Mouse (Mus musculus): ENCODE results near the gene Ppp1r32. TPM values are rescaled to one million over a fixed set of nuclear protein-coding genes. Genes with fewer than 3 reads are reported as not detected.
A peak's percentile ranks its signal among the peaks of the same experiment; 100 is the strongest.

Ppp1r32 gene
- polyA plus RNA-seq, 1 experiment from 2014 or later = 2.6 TPM

DNA sequence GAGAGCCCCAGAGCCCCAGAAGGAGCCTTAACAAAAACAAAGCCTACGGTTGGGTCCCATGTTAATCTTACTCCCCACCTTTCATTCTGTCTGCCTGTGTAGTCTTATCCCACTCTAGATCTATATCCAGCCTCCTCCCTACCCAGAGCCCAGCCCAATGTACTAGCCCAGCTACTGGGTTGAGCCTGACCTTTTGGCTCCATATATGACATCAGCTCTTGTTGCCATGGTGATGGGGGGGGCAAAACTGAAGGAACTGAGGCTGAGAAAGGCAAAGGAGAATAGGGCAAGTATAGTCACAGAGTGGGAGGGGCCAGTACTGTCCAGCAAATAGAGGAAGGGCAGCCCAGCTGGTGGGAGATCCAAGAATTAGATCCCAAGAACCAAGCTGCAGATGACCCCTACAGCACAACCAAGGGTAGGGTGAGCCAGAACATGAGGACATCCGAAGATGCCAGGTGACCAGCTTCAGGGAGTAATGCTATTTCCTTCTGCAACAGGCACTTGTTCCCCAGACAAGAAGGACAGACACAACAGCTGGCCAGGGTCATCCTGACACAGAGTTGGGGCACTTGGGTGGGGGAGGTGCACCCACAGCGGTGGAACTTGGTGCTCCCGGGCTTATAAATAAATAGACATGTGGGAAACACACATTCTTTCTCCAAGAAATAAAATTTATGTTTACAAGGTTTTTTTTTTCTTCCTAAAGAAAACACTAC lies 27.9 kb downstream of the Ppp1r32 start:
- Histone ChIP-seq H3K27me3 (replicated peaks; ENCODE audit: control insufficient read depth, insufficient read depth, low read length) (peaks cover 38% of the 10 kb centered on the region), H3K4me2 (ENCODE audit: low read length) (no peak overlapping the region), H3K9me3 (replicated peaks; ENCODE audit: control insufficient read depth, low read length) (no peaks in the 10 kb centered on the region), H3K27ac (ENCODE audit: low read depth, low read length) (no peak overlapping the region), H3K9ac (ENCODE audit: low read length) (no peak overlapping the region), H3K4me3 (ENCODE audit: low read depth, low read length) (no peak overlapping the region), H3K36me3 (ENCODE audit: control insufficient read depth, insufficient read depth, low read length) (no peaks in the 10 kb centered on the region), H3K4me1 (ENCODE audit: control insufficient read depth, insufficient read depth, low read length) (peaks cover 11% of the 10 kb centered on the region; the same call in 1 of the 2 replicates)
- 81% methylated on average over 4 of the region's 4 CpGs for whole genome bisulfite sequencing
- ATAC-seq (no peak), DNase-seq (ENCODE audit: low spot score) (no peak)

DNA sequence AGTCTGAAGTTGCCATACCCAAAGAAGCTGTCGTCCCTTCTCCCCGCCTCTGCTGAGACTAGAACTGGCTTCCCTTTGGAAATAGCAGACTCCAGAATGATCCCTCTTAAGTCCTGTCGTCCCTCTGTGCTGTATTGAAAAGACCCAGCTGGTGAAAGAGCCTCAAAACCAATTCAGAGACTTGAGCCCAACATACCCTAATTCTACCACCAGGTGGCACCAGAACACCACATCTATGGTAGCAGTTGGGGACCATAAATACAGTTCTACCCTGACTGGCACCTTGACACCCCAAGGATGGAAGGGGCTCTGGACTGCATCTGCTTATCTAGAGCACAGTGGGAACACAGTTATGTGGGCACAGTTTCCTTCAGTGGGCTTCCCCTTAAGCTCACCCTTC lies 33.0 kb downstream of the Ppp1r32 start:
- H3K4me1 ChIP-seq (ENCODE audit: control insufficient read depth, insufficient read depth, low read length) = no peaks in the 10 kb centered on the region
- H3K36me3 ChIP-seq (ENCODE audit: control insufficient read depth, insufficient read depth, low read length) = peaks cover 6% of the 10 kb centered on the region
- no peak overlapping the region for H3K27ac ChIP-seq (ENCODE audit: low read depth, low read length)
- no peak overlapping the region for H3K9ac ChIP-seq (ENCODE audit: low read length)
- ATAC-seq (peak; percentile 78), DNase-seq (ENCODE audit: low spot score) (peak; percentile 93)
- no peak overlapping the region for H3K4me3 ChIP-seq (ENCODE audit: low read depth, low read length)
- H3K27me3 ChIP-seq (replicated peaks; ENCODE audit: control insufficient read depth, insufficient read depth, low read length) = no peaks in the 10 kb centered on the region
- WGBS = 4% methylated on average over 3 of the region's 3 CpGs
- H3K4me2 ChIP-seq (ENCODE audit: low read length) = no peak overlapping the region
- H3K9me3 ChIP-seq (replicated peaks; ENCODE audit: control insufficient read depth, low read length) = no peaks in the 10 kb centered on the region

DNA sequence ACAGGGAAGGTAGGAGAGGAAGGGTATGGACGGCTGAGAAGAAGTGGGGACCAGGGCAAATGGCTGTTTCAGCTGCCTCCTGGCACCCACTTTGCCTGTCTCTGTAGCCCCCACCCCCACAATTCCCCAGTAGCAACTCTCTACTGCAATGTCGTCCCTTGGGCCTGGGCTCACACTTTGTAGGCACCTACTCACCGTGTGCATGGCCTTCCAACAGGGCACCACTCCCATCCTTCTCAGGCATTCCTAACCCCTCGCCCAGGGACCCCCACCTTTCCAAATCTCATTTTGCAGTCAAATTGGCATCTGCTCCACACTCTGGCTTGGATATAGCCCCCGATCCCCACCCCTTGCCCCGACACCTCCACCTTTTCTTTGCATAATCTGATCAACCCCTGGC lies 33.5 kb downstream of the Ppp1r32 start:
- Histone ChIP-seq H3K9me3 (replicated peaks; ENCODE audit: control insufficient read depth, low read length) (no peaks in the 10 kb centered on the region), H3K9ac (ENCODE audit: low read length) (no peak overlapping the region), H3K4me3 (ENCODE audit: low read depth, low read length) (no peak overlapping the region), H3K4me1 (ENCODE audit: control insufficient read depth, insufficient read depth, low read length) (no peaks in the 10 kb centered on the region), H3K27me3 (replicated peaks; ENCODE audit: control insufficient read depth, insufficient read depth, low read length) (no peaks in the 10 kb centered on the region), H3K36me3 (ENCODE audit: control insufficient read depth, insufficient read depth, low read length) (peaks cover 6% of the 10 kb centered on the region), H3K27ac (ENCODE audit: low read depth, low read length) (no peak overlapping the region), H3K4me2 (ENCODE audit: low read length) (no peak overlapping the region)
- ATAC-seq = peak; percentile 35; the same call in 1 of the 2 replicates
- 72% methylated on average over 6 of the region's 6 CpGs for WGBS
- no peak for DNase-seq (ENCODE audit: low spot score)

DNA sequence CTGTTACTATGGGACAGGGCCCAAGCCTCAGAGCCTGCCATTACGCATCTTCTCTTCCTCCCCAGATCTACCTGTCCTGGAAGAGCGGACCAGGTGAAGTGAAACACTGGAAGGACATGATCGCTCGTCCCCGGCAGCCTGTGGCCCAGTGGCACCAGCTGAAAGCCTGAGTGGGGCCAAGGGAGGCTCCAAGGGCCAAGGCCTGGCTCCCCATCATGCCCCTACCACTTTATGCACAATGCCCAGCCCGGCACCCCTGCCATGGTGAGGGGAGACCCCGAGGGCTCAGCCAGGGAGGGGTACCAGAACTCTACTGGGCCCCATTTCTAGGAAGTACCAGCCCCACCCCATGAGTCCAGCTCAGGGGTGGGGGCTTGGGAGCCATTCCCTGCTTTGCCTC lies 34.5 kb downstream of the Ppp1r32 start:
- Histone ChIP-seq H3K9me3 (replicated peaks; ENCODE audit: control insufficient read depth, low read length) (no peaks in the 10 kb centered on the region), H3K4me2 (ENCODE audit: low read length) (no peak overlapping the region), H3K4me3 (ENCODE audit: low read depth, low read length) (no peak overlapping the region), H3K36me3 (ENCODE audit: control insufficient read depth, insufficient read depth, low read length) (peaks cover 10% of the 10 kb centered on the region), H3K27me3 (replicated peaks; ENCODE audit: control insufficient read depth, insufficient read depth, low read length) (no peaks in the 10 kb centered on the region), H3K9ac (ENCODE audit: low read length) (no peak overlapping the region), H3K4me1 (ENCODE audit: control insufficient read depth, insufficient read depth, low read length) (no peaks in the 10 kb centered on the region), H3K27ac (ENCODE audit: low read depth, low read length) (no peak overlapping the region)
- ATAC-seq (no peak), DNase-seq (ENCODE audit: low spot score) (no peak)
- WGBS = 91% methylated on average over 7 of the region's 7 CpGs

DNA sequence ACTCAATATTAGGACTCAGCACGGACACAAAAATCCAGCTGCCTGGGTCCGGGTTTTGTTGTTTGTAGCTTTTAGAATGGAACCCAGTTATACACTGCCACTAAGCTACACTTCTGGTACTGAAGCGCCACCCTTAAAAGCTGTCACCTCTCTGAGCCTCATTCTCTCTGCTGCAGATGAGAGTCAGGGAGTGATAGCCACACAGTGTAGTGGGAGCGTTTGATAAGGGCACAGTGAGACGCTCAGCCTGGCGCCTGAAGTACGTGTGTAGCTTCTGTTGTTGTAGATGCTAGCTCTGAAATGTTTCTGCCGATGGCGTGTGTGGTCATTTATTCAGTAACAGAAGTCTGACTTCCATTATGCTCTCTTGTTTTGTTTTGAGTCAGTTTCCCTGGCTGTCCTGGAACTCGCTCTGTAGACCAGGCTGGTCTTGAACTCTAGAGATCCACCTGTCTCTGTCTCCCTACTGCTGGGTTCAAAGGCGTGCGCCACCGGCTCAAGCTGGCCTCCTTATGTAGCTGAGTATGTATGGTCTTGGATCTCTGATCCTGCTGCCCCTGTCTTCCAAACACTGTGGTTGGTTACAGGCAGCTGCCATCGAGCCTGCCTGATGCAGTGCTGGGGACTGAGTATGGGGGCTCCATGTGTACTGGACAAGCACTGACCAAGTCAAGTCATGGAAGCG lies 37.9 kb downstream of the Ppp1r32 start:
- H3K27me3 ChIP-seq (replicated peaks; ENCODE audit: control insufficient read depth, insufficient read depth, low read length) = no peaks in the 10 kb centered on the region
- H3K4me3 ChIP-seq (ENCODE audit: low read depth, low read length) = no peak overlapping the region
- H3K9me3 ChIP-seq (replicated peaks; ENCODE audit: control insufficient read depth, low read length) = no peaks in the 10 kb centered on the region
- H3K27ac ChIP-seq (ENCODE audit: low read depth, low read length) = no peak overlapping the region
- no peak for DNase-seq (ENCODE audit: low spot score)
- no peak overlapping the region for H3K9ac ChIP-seq (ENCODE audit: low read length)
- WGBS = 92% methylated on average over 15 of the region's 15 CpGs
- H3K4me2 ChIP-seq (ENCODE audit: low read length) = no peak overlapping the region
- H3K36me3 ChIP-seq (ENCODE audit: control insufficient read depth, insufficient read depth, low read length) = peaks cover 18% of the 10 kb centered on the region
- no peak for ATAC-seq
- H3K4me1 ChIP-seq (ENCODE audit: control insufficient read depth, insufficient read depth, low read length) = no peaks in the 10 kb centered on the region

DNA sequence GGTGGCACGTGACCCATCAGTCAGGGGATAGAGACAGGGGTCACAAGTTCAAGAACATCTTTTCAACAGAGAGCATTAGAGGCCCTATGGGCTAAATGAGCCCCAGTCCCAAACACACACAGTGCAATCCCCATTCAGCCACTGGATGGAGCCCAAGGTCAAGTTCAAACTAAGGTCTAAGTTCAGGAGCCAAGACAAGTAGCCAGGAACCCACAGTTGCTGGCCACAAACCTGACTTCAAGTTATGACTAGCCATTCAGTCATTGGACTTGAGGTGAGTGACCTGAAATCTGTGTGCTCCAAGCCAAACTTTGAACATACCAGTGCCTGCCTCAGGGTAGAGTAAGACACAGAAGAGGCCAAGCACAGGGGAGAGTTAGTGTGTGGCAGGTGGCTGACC lies 45.2 kb downstream of the Ppp1r32 start:
- Histone ChIP-seq H3K4me3 (ENCODE audit: low read depth, low read length) (no peak overlapping the region), H3K9me3 (replicated peaks; ENCODE audit: control insufficient read depth, low read length) (no peaks in the 10 kb centered on the region), H3K4me2 (ENCODE audit: low read length) (no peak overlapping the region), H3K4me1 (ENCODE audit: control insufficient read depth, insufficient read depth, low read length) (no peaks in the 10 kb centered on the region), H3K9ac (ENCODE audit: low read length) (no peak overlapping the region), H3K36me3 (ENCODE audit: control insufficient read depth, insufficient read depth, low read length) (0 out of 2 replicates have a peak, but pooled peaks cover 11% of the 10 kb centered on the region), H3K27ac (ENCODE audit: low read depth, low read length) (no peak overlapping the region), H3K27me3 (replicated peaks; ENCODE audit: control insufficient read depth, insufficient read depth, low read length) (no peaks in the 10 kb centered on the region)
- DNase-seq (ENCODE audit: low spot score) (no peak), ATAC-seq (no peak)
- WGBS = 47% methylated on average over 1 of the region's 1 CpGs

DNA sequence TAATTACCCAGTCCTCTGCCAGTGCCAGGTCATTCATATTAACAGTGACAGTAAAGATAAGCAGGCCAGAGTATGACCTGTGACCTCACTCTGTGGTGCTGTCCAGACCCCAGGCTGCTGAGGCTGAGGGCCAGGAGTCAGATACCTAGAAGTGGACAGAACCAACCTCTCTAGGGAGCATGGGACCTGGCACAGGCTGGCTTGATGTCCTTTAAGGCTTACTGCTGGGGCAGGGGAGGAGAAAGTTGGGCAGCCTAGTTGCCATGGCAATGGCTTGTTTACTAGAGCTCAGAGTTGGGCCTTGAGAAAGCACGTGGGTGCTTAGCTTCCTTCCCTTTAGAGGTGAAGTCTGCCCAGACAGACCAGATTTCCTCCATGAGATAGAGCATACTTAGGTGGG lies 46.0 kb downstream of the Ppp1r32 start:
- ATAC-seq = no peak
- no peaks in the 10 kb centered on the region for H3K27me3 ChIP-seq (replicated peaks; ENCODE audit: control insufficient read depth, insufficient read depth, low read length)

DNA sequence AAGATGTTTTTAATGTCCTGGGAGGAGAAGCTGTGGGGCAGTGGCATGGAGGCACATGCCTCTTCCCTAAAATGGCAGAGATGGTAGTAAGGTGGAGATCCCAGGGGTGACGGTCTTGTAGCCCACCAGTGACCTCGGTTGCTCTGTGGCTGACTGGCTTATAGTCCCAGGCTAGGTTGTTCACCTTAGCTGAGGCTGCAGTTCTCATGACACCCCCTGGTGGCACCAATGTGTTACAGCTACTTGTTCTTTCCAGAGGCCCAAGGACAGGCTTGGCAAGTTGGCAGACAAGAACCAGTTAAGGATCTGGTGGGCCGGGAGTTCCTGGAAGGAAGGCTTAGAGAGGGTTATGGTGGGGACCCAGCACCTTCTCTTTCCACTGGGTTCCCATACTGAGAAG lies 46.8 kb downstream of the Ppp1r32 start:
- 38% methylated on average over 3 of the region's 3 CpGs for WGBS
- H3K4me1 ChIP-seq (ENCODE audit: control insufficient read depth, insufficient read depth, low read length) = no peaks in the 10 kb centered on the region
- H3K27ac ChIP-seq (ENCODE audit: low read depth, low read length) = no peak overlapping the region
- no peak; the same call in 1 of the 2 replicates for ATAC-seq
- H3K36me3 ChIP-seq (ENCODE audit: control insufficient read depth, insufficient read depth, low read length) = 0 out of 2 replicates have a peak, but pooled peaks cover 11% of the 10 kb centered on the region
- H3K9ac ChIP-seq (ENCODE audit: low read length) = no peak overlapping the region
- no peaks in the 10 kb centered on the region for H3K27me3 ChIP-seq (replicated peaks; ENCODE audit: control insufficient read depth, insufficient read depth, low read length)
- no peak overlapping the region for H3K4me3 ChIP-seq (ENCODE audit: low read depth, low read length)
- H3K4me2 ChIP-seq (ENCODE audit: low read length) = no peak overlapping the region
- peak; percentile 80 for DNase-seq (ENCODE audit: low spot score)
- no peaks in the 10 kb centered on the region for H3K9me3 ChIP-seq (replicated peaks; ENCODE audit: control insufficient read depth, low read length)

More for the DNA sequence above, 46.0 kb downstream of the Ppp1r32 start:
- 14% methylated on average over 1 of the region's 1 CpGs for WGBS
- Histone ChIP-seq H3K36me3 (ENCODE audit: control insufficient read depth, insufficient read depth, low read length) (0 out of 2 replicates have a peak, but pooled peaks cover 11% of the 10 kb centered on the region), H3K27ac (ENCODE audit: low read depth, low read length) (no peak overlapping the region), H3K9ac (ENCODE audit: low read length) (no peak overlapping the region), H3K4me2 (ENCODE audit: low read length) (no peak overlapping the region), H3K4me1 (ENCODE audit: control insufficient read depth, insufficient read depth, low read length) (no peaks in the 10 kb centered on the region), H3K9me3 (replicated peaks; ENCODE audit: control insufficient read depth, low read length) (no peaks in the 10 kb centered on the region), H3K4me3 (ENCODE audit: low read depth, low read length) (no peak overlapping the region)
- DNase-seq (ENCODE audit: low spot score) = no peak

DNA sequence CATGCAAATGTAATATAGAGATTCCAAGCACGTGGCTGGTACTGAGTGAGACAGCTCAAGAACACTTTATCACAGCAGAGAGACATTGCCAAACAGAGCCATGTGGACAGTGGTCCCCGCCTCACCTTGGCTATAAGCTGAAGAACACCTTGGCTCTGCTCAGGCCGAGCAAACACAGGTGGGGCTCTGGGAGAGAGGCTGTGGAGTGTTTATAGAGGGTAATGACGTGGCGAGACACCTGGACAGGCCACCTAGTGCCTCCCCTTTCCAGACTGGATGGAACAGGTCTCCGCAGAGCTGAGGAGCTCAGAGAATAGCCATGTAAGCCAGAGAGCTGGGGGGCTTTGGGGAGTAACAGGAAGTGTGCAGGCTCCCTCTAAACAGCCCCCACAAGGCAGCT lies 47.8 kb downstream of the Ppp1r32 start:
- Histone ChIP-seq H3K9me3 (replicated peaks; ENCODE audit: control insufficient read depth, low read length) (no peaks in the 10 kb centered on the region), H3K4me2 (ENCODE audit: low read length) (no peak overlapping the region), H3K27ac (ENCODE audit: low read depth, low read length) (no peak overlapping the region), H3K36me3 (ENCODE audit: control insufficient read depth, insufficient read depth, low read length) (0 out of 2 replicates have a peak, but pooled peaks cover 4% of the 10 kb centered on the region), H3K4me1 (ENCODE audit: control insufficient read depth, insufficient read depth, low read length) (no peaks in the 10 kb centered on the region; the same call in 1 of the 2 replicates), H3K4me3 (ENCODE audit: low read depth, low read length) (no peak overlapping the region), H3K27me3 (replicated peaks; ENCODE audit: control insufficient read depth, insufficient read depth, low read length) (no peaks in the 10 kb centered on the region), H3K9ac (ENCODE audit: low read length) (no peak overlapping the region)
- ATAC-seq = no peak
- no peak for DNase-seq (ENCODE audit: low spot score)
- WGBS = 72% methylated on average over 6 of the region's 6 CpGs
